Mouse (Mus musculus): ENCODE measurements around the gene Atxn1. TPM values are rescaled to one million over a fixed set of nuclear protein-coding genes. Genes with fewer than 3 reads are reported as not detected.

Atxn1 gene
- polyA plus RNA-seq, 1 experiment: 16.7 TPM

DNA sequence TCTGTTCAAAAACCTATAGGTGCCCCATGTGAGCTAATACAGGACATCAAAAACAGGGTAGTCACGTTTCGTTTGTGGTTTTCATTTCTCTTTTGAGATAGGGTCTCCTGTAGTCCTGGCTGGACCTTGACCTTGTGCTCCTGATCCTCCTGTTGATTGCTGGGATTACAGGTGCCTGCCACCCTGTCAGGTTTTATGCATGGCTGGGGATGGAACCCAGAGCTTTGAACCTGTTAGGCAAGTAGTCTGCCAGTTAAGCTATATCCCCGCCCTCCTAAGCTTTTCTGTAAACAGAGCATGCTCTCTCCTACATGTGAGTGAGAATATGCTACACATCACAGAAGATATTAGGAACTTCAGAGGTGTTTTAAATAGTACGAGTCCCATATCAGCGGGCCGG is 361.2 kb downstream of the Atxn1 start:
- H3K4me3 ChIP-seq (replicated peaks; ENCODE audit: extremely low read depth, low read depth, low read length): no peak overlapping the region
- no peak for DNase-seq
- no peaks in the 10 kb centered on the region for H3K4me1 ChIP-seq (ENCODE audit: control insufficient read depth, insufficient read depth, low read length)
- TF ChIP-seq POLR2A (IDR thresholded peaks at IDR 0.05; ENCODE audit: borderline replicate concordance, extremely low read depth, low read depth, low read length): no peak
- 90% methylated on average over 6 of the region's 6 CpGs for WGBS

DNA sequence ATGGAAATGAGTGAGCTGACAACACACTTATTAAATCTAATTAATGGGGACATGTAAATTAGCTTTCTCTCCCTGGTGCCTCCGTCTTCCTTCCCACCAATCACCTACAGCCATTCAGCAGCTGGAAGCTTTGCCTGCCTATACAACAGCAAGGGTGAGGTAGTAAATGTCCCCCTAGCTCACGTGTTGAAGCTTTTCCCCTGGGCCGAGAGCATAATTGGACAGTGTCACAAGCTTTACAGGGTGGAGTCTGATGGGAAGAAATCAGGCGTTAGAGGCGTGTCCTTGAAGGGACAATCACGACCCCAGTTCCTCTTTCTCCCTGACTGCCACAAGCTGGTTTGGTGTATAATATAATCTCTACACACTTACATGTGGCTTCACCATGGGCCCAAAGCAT is 364.4 kb downstream of the Atxn1 start:
- Histone ChIP-seq H3K4me1 (ENCODE audit: control insufficient read depth, insufficient read depth, low read length) (no peaks in the 10 kb centered on the region; the same call in 1 of the 2 replicates), H3K4me3 (replicated peaks; ENCODE audit: extremely low read depth, low read depth, low read length) (no peak overlapping the region)
- TF ChIP-seq POLR2A (IDR thresholded peaks at IDR 0.05; ENCODE audit: borderline replicate concordance, extremely low read depth, low read depth, low read length) (no peak), CTCF (IDR thresholded peaks at IDR 0.05; ENCODE audit: insufficient read depth, low read length) (no peak)
- no peak for DNase-seq
- 55% methylated on average over 6 of the region's 6 CpGs for WGBS

DNA sequence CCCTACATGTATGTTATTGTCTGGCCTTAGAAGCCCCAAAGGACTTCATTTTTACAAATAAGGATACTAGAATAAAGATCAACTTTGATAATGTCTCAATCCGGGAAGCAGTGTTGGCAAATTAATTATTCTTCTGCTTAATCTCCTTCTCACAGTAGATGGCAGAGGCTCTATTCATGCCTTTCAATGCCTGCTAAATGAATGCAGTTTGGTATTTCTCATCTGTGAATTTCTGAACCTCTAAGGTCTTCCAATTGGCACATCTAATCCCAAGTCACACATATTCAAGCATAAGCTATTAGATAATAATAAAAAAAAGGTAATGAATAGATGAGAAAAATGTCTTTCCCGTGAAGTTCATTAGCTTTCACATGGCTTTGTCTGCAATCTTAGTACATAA is 365.0 kb downstream of the Atxn1 start:
- Histone ChIP-seq H3K4me1 (ENCODE audit: control insufficient read depth, insufficient read depth, low read length) (no peaks in the 10 kb centered on the region; the same call in 1 of the 2 replicates), H3K4me3 (replicated peaks; ENCODE audit: extremely low read depth, low read depth, low read length) (no peak overlapping the region)
- no peak for DNase-seq
- TF ChIP-seq CTCF (IDR thresholded peaks at IDR 0.05; ENCODE audit: insufficient read depth, low read length): no peak
- TF ChIP-seq POLR2A (IDR thresholded peaks at IDR 0.05; ENCODE audit: borderline replicate concordance, extremely low read depth, low read depth, low read length): no peak
- 91% methylated on average over 2 of the region's 2 CpGs for WGBS

DNA sequence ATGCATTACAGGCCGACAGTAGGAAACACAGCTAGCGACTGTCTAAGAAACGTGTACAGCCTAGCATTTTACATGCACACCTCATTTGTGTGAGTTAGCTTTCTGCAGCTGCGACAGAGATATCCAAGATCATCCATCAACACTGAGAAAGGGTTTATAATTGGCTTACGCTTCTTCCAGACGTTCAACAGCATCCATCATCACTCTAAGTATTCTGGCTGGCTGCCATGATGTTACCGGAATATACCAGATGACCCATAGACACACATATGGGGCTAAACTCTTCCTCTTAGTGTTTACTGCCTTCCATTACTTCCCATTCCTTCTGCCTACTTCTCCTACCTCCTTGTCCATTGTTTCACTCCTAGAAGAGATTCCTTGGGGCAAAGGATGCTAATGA is 369.4 kb downstream of the Atxn1 start:
- no peak for DNase-seq
- WGBS: 61% methylated on average over 7 of the region's 7 CpGs
- no peaks in the 10 kb centered on the region; the same call in 1 of the 2 replicates for H3K4me1 ChIP-seq (ENCODE audit: control insufficient read depth, insufficient read depth, low read length)
- H3K4me3 ChIP-seq (replicated peaks; ENCODE audit: extremely low read depth, low read depth, low read length): no peak overlapping the region
- TF ChIP-seq CTCF (IDR thresholded peaks at IDR 0.05; ENCODE audit: insufficient read depth, low read length): no peak

DNA sequence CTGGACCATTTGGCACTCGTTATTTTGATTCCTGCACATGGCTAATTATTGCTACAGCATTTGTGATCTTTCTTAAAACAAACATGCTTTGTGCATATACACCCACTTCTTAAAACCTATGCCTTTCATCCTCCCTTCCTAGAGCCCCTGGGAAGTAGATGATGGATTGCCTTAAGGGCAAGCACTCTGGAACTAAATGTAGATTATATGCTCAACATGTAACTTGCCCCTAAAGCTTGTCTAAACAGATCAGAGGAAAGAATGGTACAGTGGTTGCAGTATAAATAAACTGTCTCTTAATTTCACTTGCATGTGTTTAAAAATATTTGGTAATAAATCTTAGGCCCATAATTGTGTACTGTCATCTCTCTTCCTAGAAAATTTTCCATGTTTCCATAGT is 370.9 kb downstream of the Atxn1 start:
- Histone ChIP-seq H3K4me1 (ENCODE audit: control insufficient read depth, insufficient read depth, low read length) (no peaks in the 10 kb centered on the region; the same call in 1 of the 2 replicates), H3K4me3 (replicated peaks; ENCODE audit: extremely low read depth, low read depth, low read length) (no peak overlapping the region)
- 33% methylated on average over 1 of the region's 1 CpGs for WGBS
- DNase-seq: no peak
- TF ChIP-seq CTCF (IDR thresholded peaks at IDR 0.05; ENCODE audit: insufficient read depth, low read length) (no peak), POLR2A (IDR thresholded peaks at IDR 0.05; ENCODE audit: borderline replicate concordance, extremely low read depth, low read depth, low read length) (no peak)

DNA sequence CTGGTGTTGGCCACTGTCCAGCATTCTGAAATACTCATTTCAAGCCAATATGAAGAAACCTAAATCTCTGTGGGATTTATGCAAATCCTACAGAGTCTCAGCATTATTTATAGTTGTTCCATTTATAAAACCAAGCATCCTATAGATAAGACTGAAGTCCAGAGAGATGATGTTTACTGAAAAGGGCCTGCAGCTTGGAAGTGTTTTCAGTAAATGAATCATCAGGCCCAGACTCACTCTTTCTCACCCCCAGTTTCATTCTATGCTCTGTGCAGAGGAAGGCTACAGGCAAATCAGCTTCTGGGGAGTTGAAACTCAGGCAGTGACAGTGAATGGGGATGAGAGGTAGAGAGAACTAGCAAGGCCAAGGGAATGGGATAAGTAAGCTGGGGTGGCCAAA is 373.9 kb downstream of the Atxn1 start:
- no peak overlapping the region for H3K4me3 ChIP-seq (replicated peaks; ENCODE audit: extremely low read depth, low read depth, low read length)
- no peaks in the 10 kb centered on the region; the same call in 1 of the 2 replicates for H3K4me1 ChIP-seq (ENCODE audit: control insufficient read depth, insufficient read depth, low read length)

DNA sequence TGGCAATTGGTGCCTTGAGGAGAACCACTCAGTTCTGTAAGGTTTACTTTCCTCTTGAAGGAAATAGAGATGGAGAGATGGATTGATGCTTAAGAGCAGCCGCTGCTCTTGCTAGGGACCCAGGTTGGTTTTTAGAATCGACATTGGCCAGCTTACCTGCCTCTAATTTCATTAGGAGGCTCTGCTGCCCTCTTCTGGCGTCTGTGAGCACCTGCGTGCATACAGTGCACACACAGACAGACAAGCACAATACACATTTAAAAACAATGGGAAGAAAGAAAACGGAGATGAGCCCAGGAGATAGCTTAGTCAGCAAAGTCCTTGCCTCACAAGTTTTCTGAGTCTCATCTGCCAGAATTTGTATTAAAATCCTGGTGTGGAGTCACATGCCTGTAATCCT is 381.7 kb downstream of the Atxn1 start:
- Histone ChIP-seq H3K4me1 (ENCODE audit: control insufficient read depth, insufficient read depth, low read length) (no peaks in the 10 kb centered on the region), H3K4me3 (replicated peaks; ENCODE audit: extremely low read depth, low read depth, low read length) (no peak overlapping the region)
- TF ChIP-seq CTCF (IDR thresholded peaks at IDR 0.05; ENCODE audit: insufficient read depth, low read length) (no peak), POLR2A (IDR thresholded peaks at IDR 0.05; ENCODE audit: borderline replicate concordance, extremely low read depth, low read depth, low read length) (no peak)
- WGBS: 86% methylated on average over 5 of the region's 5 CpGs
- no peak for DNase-seq

More for the DNA sequence above, 373.9 kb downstream of the Atxn1 start:
- no peak for DNase-seq
- TF ChIP-seq POLR2A (IDR thresholded peaks at IDR 0.05; ENCODE audit: borderline replicate concordance, extremely low read depth, low read depth, low read length) (no peak), CTCF (IDR thresholded peaks at IDR 0.05; ENCODE audit: insufficient read depth, low read length) (no peak)

DNA sequence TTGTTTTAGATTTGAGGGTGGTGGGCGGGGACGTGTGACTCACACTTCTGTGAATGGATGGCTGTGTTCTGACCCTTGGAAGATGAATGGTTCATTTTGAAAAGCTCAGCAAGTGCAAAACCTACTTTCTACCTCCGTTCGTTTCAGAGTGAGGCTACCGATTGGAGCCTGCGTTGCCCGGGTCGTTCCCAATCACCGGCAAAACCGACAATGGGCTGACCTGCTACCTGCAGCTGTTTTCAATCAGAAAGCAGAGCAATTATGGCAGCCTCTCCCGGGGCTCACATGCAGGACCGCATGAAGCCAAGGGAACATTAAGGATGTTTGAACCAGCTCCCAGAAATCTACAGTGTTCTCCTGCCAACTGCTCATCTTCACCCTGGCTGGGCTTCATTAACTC is 382.5 kb downstream of the Atxn1 start:
- WGBS: 58% methylated on average over 12 of the region's 12 CpGs
- H3K4me1 ChIP-seq (ENCODE audit: control insufficient read depth, insufficient read depth, low read length): no peaks in the 10 kb centered on the region
- H3K4me3 ChIP-seq (replicated peaks; ENCODE audit: extremely low read depth, low read depth, low read length): no peak overlapping the region
- no peak for DNase-seq
- TF ChIP-seq CTCF (IDR thresholded peaks at IDR 0.05; ENCODE audit: insufficient read depth, low read length) (no peak), POLR2A (IDR thresholded peaks at IDR 0.05; ENCODE audit: borderline replicate concordance, extremely low read depth, low read depth, low read length) (no peak)

DNA sequence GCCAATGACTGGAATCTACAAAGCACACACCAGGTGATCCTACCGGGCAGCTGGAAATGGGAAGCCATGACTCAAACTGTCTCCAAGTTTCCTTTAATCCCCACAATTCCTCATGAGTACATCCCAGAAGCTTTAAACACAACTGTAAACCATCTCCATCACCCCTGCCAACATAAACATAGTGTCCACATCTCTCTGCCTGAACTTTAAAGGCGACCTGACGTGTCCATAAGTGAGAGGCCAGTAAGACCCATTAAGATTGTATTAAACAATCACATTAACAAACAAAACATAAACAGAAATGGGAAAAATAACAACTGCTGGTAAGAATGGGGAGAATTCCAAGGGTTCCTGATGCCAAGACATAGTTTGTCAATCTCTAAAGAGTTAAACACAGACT is 385.1 kb downstream of the Atxn1 start:
- TF ChIP-seq POLR2A (IDR thresholded peaks at IDR 0.05; ENCODE audit: borderline replicate concordance, extremely low read depth, low read depth, low read length) (no peak), CTCF (IDR thresholded peaks at IDR 0.05; ENCODE audit: insufficient read depth, low read length) (no peak)
- no peak for DNase-seq
- peaks cover 6% of the 10 kb centered on the region for H3K4me1 ChIP-seq (ENCODE audit: control insufficient read depth, insufficient read depth, low read length)
- no peak overlapping the region for H3K4me3 ChIP-seq (replicated peaks; ENCODE audit: extremely low read depth, low read depth, low read length)
- WGBS: 59% methylated on average over 3 of the region's 3 CpGs

DNA sequence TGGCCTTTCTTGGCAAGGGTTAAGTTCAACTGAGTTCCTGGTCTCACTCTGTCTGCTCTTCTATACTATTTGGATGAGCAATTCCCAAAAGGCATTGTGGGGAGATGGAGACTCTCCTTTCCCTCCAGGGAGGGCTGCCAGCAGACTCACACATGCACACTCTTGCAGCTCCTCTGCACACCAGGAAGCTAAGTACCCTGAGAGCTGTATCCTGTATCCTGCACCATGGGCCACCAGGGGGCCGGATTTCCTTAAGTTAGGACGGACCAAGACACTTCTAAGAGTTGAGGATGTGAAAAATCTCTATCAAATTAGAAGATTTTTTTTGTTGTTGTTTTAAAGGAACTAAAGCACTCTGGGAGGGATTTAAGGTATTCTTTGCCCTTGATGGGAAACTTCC is 387.0 kb downstream of the Atxn1 start:
- Histone ChIP-seq H3K4me1 (ENCODE audit: control insufficient read depth, insufficient read depth, low read length) (peaks cover 6% of the 10 kb centered on the region), H3K4me3 (replicated peaks; ENCODE audit: extremely low read depth, low read depth, low read length) (no peak overlapping the region)
- TF ChIP-seq CTCF (IDR thresholded peaks at IDR 0.05; ENCODE audit: insufficient read depth, low read length) (peak; percentile 21; the same call in 1 of the 2 replicates), POLR2A (IDR thresholded peaks at IDR 0.05; ENCODE audit: borderline replicate concordance, extremely low read depth, low read depth, low read length) (no peak)
- 34% methylated on average over 2 of the region's 2 CpGs for WGBS
- no peak for DNase-seq

DNA sequence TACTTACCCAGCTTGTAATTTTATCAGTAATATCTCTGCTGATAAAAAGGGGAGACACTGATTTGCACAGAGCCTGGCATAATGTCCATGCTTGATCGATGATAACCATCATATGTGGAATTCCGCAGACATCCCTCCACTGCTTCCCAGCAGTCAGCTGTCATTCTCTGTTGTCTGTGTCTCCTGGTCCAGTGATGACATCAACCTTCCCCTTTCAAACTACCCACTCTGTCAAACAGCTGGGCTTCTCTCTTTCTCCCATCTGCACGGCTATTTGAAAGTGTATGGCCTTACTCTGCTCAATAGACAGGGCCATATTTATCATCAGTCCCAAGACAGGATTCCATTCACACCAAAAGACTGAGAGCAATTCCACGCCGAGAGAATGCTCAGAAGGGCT is 387.4 kb downstream of the Atxn1 start:
- Histone ChIP-seq H3K4me1 (ENCODE audit: control insufficient read depth, insufficient read depth, low read length) (peaks cover 6% of the 10 kb centered on the region), H3K4me3 (replicated peaks; ENCODE audit: extremely low read depth, low read depth, low read length) (no peak overlapping the region)
- TF ChIP-seq CTCF (IDR thresholded peaks at IDR 0.05; ENCODE audit: insufficient read depth, low read length) (no peak), POLR2A (IDR thresholded peaks at IDR 0.05; ENCODE audit: borderline replicate concordance, extremely low read depth, low read depth, low read length) (no peak)
- WGBS: 59% methylated on average over 5 of the region's 5 CpGs
- DNase-seq: no peak

Data from lung, adult 2 months (tissue).